Mouse (Mus musculus): ENCODE results near the gene Adam19. TPM values are rescaled to one million over a fixed set of nuclear protein-coding genes. Genes with fewer than 3 reads are reported as not detected.
A peak's percentile ranks its signal among the peaks of the same experiment; 100 is the strongest.

The Adam19 gene
- polyA plus RNA-seq, 1 experiment from 2014 or later: 17.1 TPM

DNA sequence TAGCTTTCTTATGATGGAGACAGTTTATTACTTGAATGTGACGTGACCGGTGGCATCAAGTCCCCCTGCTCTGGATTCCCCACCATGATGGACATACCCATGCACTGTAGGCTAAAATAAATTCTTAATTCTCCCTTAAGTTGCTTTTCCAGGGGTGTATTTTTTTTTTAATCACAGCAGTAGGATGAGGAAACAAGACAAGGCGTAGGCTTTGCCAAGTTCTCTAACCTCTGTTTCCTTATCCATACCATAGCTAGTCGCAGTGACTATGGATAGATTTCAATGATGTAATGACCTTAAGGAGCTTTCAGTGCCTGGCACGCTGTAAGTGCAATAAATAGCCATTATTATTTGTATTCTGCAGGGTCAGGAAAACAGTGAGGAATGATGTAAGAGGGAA is 21.5 kb downstream of the Adam19 start:
- no peak overlapping the region for H3K4me2 ChIP-seq
- no peaks in the 10 kb centered on the region for H3K9me3 ChIP-seq
- H3K4me3 ChIP-seq (replicated peaks): no peak overlapping the region
- H3K27ac ChIP-seq: no peak overlapping the region
- no peak overlapping the region for H3K9ac ChIP-seq
- no peak for ATAC-seq (ENCODE audit: insufficient read depth, low FRiP score, low read depth)
- peaks cover 12% of the 10 kb centered on the region; the same call in 1 of the 2 replicates for H3K4me1 ChIP-seq
- H3K36me3 ChIP-seq: peaks cover 12% of the 10 kb centered on the region; the same call in 1 of the 2 replicates
- H3K27me3 ChIP-seq (replicated peaks): no peaks in the 10 kb centered on the region
- 85% methylated on average over 5 of the region's 5 CpGs for WGBS

DNA sequence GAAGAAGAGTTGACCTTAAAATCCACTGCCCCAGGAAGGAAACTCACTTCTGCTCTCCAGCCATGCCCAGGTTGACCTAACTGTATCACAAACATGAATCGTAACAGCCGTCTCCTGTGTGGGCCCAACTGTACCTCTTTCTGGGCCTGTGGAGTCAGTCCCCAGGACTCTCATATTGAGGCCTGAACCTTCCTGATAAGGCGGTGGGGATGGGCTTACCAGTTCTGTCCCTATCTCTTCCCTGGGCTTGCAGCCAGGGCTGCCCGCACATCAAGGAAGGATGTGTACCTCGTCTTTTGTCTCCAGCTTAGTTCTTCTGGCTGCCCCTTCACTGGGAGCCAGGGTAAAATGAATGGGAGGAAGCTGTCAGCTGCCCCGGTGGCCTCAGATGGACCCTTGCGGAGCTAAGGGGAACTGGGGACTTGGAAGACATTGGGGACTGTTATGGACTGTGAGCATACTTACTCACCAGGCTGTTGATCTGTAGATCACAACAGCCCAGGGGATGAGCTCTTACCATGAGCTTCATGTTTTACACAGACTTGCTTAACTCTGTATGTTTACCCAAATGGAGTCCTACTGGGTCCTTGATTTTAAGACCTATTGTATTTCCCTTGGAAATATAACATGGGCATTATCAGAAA is 22.1 kb downstream of the Adam19 start:
- H3K27ac ChIP-seq: no peak overlapping the region
- WGBS: 81% methylated on average over 7 of the region's 7 CpGs
- peak; percentile 93 for ATAC-seq (ENCODE audit: insufficient read depth, low FRiP score, low read depth)
- no peak overlapping the region for H3K4me3 ChIP-seq (replicated peaks)
- H3K9me3 ChIP-seq: no peaks in the 10 kb centered on the region
- no peaks in the 10 kb centered on the region for H3K27me3 ChIP-seq (replicated peaks)
- no peak overlapping the region for H3K9ac ChIP-seq
- H3K36me3 ChIP-seq: peaks cover 12% of the 10 kb centered on the region; the same call in 1 of the 2 replicates
- peaks cover 8% of the 10 kb centered on the region; the same call in 1 of the 2 replicates for H3K4me1 ChIP-seq
- H3K4me2 ChIP-seq: no peak overlapping the region

DNA sequence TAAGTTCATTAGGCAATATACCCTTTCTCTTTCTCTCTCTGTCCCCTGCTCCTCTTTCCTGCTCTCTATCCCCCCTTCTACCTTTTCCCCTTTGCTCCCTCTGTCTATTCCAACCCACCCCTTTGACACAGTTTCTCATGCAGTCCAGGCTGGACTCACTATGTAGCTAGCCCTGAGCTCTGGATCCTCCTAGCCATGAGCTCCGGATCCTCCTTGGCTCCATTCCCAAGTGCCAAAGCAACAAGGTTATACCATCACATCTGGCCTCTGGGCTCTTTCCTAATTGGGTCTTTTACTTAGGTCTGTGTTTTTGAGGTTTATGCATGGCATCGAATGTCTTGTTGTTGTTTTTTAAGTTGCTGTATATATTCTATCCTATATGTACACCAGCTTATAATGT is 25.3 kb downstream of the Adam19 start:
- Histone ChIP-seq H3K4me3 (replicated peaks) (no peak overlapping the region), H3K4me1 (peaks cover 5% of the 10 kb centered on the region), H3K36me3 (peaks cover 8% of the 10 kb centered on the region; the same call in 1 of the 2 replicates), H3K27ac (no peak overlapping the region), H3K27me3 (replicated peaks) (no peaks in the 10 kb centered on the region), H3K9ac (no peak overlapping the region), H3K9me3 (no peaks in the 10 kb centered on the region), H3K4me2 (no peak overlapping the region)
- no peak for ATAC-seq (ENCODE audit: insufficient read depth, low FRiP score, low read depth)
- 75% methylated on average over 2 of the region's 2 CpGs for WGBS

DNA sequence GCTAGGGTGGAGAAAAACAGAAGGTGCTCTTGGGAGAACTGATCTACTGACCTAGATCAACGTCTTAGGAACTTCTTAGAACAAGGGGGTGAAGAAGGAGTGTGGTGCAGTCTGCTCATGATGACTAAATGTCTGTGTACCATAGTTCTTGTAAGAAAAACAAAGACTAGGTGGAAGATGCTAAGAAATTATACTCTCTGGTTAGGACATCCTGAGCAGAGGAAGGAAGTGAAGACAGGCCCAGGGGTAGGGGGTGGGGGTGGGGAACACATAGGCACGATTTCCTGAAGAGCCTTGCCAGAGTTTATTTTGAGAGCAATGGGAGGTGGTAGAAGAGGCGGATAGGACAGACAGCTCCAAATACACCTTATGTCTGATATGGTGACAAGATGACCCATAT is 27.6 kb downstream of the Adam19 start:
- Histone ChIP-seq H3K9ac (no peak overlapping the region), H3K27ac (no peak overlapping the region), H3K4me2 (no peak overlapping the region), H3K27me3 (replicated peaks) (no peaks in the 10 kb centered on the region), H3K4me1 (peaks cover 5% of the 10 kb centered on the region), H3K4me3 (replicated peaks) (no peak overlapping the region), H3K9me3 (no peaks in the 10 kb centered on the region), H3K36me3 (no peaks in the 10 kb centered on the region)
- ATAC-seq (ENCODE audit: insufficient read depth, low FRiP score, low read depth): no peak
- 65% methylated on average over 3 of the region's 3 CpGs for WGBS

DNA sequence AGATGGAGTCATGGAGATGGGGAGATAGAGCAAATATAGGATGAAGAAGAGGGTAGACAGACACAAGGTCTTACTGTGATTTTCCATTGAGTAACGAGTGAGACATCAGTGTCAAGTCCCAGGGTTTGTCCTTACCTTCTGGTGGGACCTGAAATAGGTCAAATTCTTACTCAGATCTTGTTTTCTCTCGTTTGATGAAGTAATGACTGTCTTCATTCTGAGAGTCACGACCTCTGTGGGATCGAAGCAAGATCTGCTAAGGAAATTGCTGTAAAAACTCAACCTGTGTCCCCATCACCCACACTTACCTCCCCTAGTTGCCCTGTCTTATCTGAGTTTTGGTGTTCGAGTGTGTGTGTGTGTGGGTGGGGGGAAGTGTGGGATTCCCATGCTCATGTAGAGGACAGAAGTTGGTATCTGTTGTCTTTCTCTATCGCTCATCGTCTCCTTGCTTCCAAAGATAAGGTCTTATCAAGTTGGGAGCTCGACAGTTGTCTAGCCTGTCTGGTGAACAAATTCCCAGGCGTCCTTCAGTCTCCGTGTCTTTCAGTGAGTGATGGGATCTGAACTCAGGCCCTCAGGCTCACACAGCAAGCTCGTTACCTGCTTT is 28.1 kb downstream of the Adam19 start:
- H3K9ac ChIP-seq: no peak overlapping the region
- no peak overlapping the region for H3K4me3 ChIP-seq (replicated peaks)
- no peak for ATAC-seq (ENCODE audit: insufficient read depth, low FRiP score, low read depth)
- no peaks in the 10 kb centered on the region for H3K27me3 ChIP-seq (replicated peaks)
- 0 out of 2 replicates have a peak overlapping the region, but pooled peaks have one; percentile 9 for H3K27ac ChIP-seq
- no peak overlapping the region for H3K4me2 ChIP-seq
- no peaks in the 10 kb centered on the region for H3K9me3 ChIP-seq
- 77% methylated on average over 11 of the region's 11 CpGs for WGBS
- no peaks in the 10 kb centered on the region for H3K36me3 ChIP-seq
- peaks cover 11% of the 10 kb centered on the region for H3K4me1 ChIP-seq

DNA sequence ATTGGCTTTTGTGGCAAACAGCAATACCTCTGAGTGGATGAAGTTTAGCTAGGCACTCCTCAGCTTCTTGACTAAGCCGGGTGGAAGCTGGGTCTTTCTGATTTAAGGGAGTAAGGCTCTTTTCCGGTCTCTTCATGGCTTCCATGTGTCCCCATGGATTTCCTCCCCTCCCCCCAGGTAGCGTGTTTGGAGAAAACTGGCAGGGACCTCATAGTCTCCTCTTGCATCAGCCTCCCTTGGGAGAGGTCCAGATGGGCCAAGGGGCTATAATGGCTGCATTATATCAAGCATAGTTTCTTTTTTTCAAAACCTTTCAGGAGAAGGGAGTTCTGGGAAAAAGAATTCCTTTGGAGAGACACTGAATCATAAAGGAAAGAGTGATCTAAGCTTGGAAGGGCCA is 28.8 kb downstream of the Adam19 start:
- Histone ChIP-seq H3K27ac (0 out of 2 replicates have a peak overlapping the region, but pooled peaks have one; percentile 9), H3K4me3 (replicated peaks) (no peak overlapping the region), H3K9ac (no peak overlapping the region), H3K36me3 (no peaks in the 10 kb centered on the region), H3K27me3 (replicated peaks) (no peaks in the 10 kb centered on the region), H3K4me2 (no peak overlapping the region), H3K9me3 (no peaks in the 10 kb centered on the region), H3K4me1 (peaks cover 12% of the 10 kb centered on the region)
- WGBS: 63% methylated on average over 3 of the region's 3 CpGs
- ATAC-seq (ENCODE audit: insufficient read depth, low FRiP score, low read depth): no peak

DNA sequence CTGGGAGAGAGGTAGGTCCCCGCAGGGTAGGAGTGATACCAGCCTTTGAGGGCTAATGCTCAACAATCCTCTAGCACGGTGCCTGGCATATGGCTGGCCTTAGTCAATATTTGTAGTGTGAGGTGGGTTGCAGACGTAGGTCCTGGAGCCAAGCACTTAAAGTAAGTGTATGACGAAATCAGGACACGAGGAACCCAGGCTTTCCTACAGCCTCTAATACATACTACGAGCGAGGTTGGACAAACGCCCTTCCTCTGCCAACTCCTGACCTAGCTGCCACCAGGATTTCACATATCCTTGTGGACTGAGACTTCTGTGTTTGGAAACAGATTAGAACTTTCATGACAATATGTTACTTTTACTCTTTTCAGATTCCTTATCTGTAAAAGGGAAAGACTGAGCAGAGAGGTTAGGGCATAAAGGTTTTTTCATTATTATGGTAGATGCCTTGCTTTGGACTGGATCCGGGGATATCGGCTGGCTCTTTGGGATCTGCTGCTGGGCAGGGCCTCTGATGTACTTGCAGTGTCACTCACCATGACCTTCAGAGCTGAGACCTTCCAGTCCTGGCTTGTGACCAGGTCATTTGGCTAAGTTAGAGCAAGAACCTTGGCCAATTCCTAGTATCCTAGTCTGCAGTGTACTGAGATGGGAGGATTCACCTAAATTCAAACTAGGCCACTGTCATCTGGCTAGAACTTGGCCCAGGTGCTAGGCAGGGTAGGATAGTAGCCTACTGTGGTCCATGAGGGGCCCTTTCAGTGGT is 29.8 kb downstream of the Adam19 start:
- Histone ChIP-seq H3K36me3 (no peaks in the 10 kb centered on the region), H3K27ac (0 out of 2 replicates have a peak overlapping the region, but pooled peaks have one; percentile 17), H3K9ac (no peak overlapping the region), H3K4me3 (replicated peaks) (no peak overlapping the region), H3K27me3 (replicated peaks) (no peaks in the 10 kb centered on the region), H3K9me3 (no peaks in the 10 kb centered on the region), H3K4me1 (peaks cover 20% of the 10 kb centered on the region), H3K4me2 (no peak overlapping the region)
- ATAC-seq (ENCODE audit: insufficient read depth, low FRiP score, low read depth): no peak
- WGBS: 81% methylated on average over 10 of the region's 10 CpGs

DNA sequence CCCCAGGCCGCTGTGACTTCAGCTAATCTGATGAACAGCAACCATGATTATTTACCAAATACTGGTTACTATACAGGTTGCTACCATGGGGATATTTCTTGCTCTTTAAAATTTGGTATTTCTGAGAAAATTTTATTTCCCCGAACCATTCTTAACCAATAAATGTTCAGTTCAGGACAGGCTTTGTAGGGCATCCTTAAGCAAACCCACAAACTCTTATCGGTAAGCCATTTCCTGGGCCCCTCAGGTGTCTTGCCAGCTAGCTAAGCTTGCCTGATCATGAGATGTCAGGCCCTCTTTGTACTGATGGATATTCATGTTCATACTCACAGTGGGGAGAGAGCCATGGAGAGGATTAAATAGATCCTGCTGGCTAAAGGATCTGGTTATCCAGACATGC is 30.7 kb downstream of the Adam19 start:
- H3K4me2 ChIP-seq: no peak overlapping the region
- 79% methylated on average over 3 of the region's 3 CpGs for WGBS
- no peaks in the 10 kb centered on the region for H3K9me3 ChIP-seq
- no peak overlapping the region for H3K9ac ChIP-seq
- H3K27me3 ChIP-seq (replicated peaks): no peaks in the 10 kb centered on the region
- H3K36me3 ChIP-seq: no peaks in the 10 kb centered on the region
- peaks cover 24% of the 10 kb centered on the region for H3K4me1 ChIP-seq
- no peak for ATAC-seq (ENCODE audit: insufficient read depth, low FRiP score, low read depth)
- no peak overlapping the region for H3K4me3 ChIP-seq (replicated peaks)
- H3K27ac ChIP-seq: peak overlapping the region; percentile 65

DNA sequence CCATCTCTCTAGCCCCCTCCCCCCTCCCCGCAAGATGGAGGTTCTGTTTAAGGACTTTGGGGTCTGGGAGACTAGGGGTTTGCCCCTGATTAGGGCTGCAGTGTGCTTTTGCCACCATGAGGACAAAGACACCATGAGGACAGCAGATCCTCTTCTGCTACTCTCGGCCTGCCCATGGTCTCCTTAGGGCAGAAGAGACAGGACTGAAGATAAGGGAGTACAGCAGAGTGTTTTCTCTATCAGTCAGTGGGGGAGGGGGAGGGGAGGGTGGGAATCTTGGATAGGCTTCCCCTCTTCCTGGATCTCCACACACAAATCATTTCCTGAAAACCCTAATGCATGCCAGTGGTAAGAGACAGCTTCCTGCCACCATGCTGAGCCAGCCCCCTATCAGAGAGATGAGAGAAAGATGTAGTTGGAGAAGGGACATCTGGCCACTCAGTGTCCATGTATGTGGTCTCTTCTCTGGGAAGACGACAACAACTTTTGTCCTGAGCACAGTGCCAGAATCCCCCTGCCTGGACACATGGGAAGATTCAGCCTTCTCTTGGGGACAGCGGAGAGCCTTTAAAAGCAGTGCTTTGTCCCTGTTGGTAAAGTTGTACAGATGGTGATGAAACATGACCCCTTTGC is 33.4 kb downstream of the Adam19 start:
- no peak overlapping the region for H3K4me3 ChIP-seq (replicated peaks)
- H3K4me2 ChIP-seq: no peak overlapping the region
- WGBS: 58% methylated on average over 4 of the region's 4 CpGs
- H3K27me3 ChIP-seq (replicated peaks): no peaks in the 10 kb centered on the region
- H3K36me3 ChIP-seq: no peaks in the 10 kb centered on the region
- H3K9ac ChIP-seq: no peak overlapping the region
- ATAC-seq (ENCODE audit: insufficient read depth, low FRiP score, low read depth): peak; percentile 40; the same call in 1 of the 2 replicates
- peaks cover 23% of the 10 kb centered on the region for H3K4me1 ChIP-seq
- H3K9me3 ChIP-seq: no peaks in the 10 kb centered on the region
- H3K27ac ChIP-seq: peak overlapping the region; percentile 71

DNA sequence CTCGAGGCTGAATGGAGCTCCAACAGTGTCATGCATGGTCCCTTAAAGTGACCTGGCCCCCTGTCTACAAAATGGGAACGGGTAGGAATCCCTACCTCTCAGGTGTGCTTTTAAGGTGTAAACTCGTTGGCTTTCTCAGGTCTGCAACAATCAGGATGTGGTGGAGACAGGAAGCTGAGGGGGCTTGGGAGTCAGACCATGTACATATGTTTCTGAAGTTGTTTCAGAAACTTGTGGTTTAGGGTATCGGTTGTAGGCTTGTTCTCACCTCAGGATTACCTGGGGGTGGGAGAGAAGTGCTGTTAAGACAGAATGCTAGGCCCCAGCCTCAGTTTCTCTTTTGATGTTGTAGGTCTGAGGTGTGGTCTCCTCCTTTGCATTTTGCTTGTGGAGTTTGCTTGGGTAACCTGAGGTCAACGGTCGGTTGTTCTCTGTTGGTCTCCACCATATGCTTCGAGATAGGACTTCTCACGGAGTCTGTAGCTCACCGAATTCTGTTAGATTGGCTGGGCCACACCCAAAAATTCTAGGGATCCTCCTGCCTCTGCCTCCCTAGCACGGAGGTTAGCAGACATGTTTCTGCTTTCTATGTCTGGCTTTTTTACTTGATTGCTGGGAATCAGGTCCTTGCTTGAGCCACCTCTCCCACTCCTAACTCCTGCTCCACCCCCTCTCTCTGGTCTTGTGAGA is 34.4 kb downstream of the Adam19 start:
- H3K9me3 ChIP-seq: no peaks in the 10 kb centered on the region
- H3K27ac ChIP-seq: peak overlapping the region; percentile 71; the same call in 1 of the 2 replicates
- no peak overlapping the region for H3K9ac ChIP-seq
- no peak overlapping the region for H3K4me2 ChIP-seq
- ATAC-seq (ENCODE audit: insufficient read depth, low FRiP score, low read depth): no peak; the same call in 1 of the 2 replicates
- 85% methylated on average over 10 of the region's 10 CpGs for WGBS
- no peak overlapping the region for H3K4me3 ChIP-seq (replicated peaks)
- no peaks in the 10 kb centered on the region for H3K27me3 ChIP-seq (replicated peaks)
- no peaks in the 10 kb centered on the region; the same call in 1 of the 2 replicates for H3K36me3 ChIP-seq
- peaks cover 19% of the 10 kb centered on the region; the same call in 1 of the 2 replicates for H3K4me1 ChIP-seq

DNA sequence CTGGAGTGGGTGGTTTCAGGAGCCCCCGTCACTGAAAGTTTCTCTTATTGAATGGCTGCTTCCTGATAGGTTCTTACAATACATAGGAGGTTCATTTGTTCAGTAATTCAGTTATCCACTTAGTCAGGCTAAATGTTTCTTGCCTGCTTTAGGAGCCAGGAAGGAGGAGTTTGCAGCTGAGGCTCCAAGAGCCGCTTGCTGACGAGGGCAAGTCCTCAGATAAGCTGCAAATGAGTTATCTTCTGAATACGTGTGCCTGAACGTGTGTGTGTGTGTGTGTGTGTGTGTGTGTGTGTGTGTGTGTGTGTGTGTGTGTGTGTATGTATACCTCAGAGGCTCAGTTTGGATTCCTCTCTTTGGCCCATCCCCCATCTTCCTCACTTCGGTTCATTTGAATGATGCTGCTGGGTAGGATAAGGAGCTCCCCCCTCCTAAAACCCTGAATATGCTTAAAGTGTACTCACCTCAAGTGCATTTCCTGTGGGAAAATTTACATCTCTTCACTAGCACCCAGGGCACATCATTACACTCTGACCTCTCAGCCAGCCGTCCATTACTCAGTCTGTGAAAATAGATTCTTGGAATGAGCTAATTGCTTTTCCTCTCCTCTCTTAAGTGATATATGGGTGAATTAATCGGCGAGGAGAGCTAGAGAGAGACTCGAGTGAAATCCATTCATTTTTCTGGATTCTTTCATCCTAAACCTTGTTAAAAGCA is 35.3 kb downstream of the Adam19 start:
- H3K36me3 ChIP-seq: no peaks in the 10 kb centered on the region; the same call in 1 of the 2 replicates
- WGBS: 32% methylated on average over 10 of the region's 10 CpGs
- H3K4me1 ChIP-seq: peaks cover 19% of the 10 kb centered on the region; the same call in 1 of the 2 replicates
- H3K9ac ChIP-seq: no peak overlapping the region
- no peak for ATAC-seq (ENCODE audit: insufficient read depth, low FRiP score, low read depth)
- H3K9me3 ChIP-seq: no peaks in the 10 kb centered on the region
- no peak overlapping the region for H3K4me2 ChIP-seq
- H3K27ac ChIP-seq: peak overlapping the region; percentile 71; the same call in 1 of the 2 replicates
- no peak overlapping the region for H3K4me3 ChIP-seq (replicated peaks)
- H3K27me3 ChIP-seq (replicated peaks): no peaks in the 10 kb centered on the region
